In the genomic region with DNA sequence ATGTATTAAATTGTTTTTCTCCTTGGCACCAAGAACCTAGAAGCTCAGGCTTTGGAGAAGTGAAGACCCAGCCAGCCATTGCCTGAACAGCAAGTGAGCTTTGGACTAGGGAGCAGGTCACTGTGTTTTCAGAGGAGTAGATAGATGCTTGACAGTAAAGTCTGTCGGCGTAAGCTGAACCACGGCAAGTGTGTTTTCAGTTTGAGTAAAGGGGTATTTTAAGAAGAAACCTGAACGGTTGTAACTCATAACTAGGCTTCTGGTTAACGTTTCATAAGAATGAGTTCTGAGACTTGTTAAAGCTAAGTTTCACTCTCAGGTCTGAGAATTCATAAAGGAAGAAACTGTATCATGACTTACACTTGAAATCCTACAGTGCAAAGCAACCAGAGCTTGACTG, we compare ENCODE assay signal across 10 mouse cellular contexts. TPM values are rescaled to one million over a fixed set of nuclear protein-coding genes. Genes with fewer than 3 reads are reported as not detected.
DNase-seq lines count a peak whose midpoint lies in the region; ATAC-seq and TF ChIP-seq lines count a peak whose summit lies in the region.
"Had no signal": no experiment of that assay in that cellular context is flagged by ENCODE, and none has a peak within 500 bp of the region (broad histone marks: within the 10 kb centered on the region; RNA-seq: fewer than 3 reads in every experiment).

No protein-coding gene starts in this region.

- intact Hi-C loops in heart, postnatal 14 days (cut with DNase I), result loop anchor here (5.0 kb wide), 1 partner anchor 66 kb away; no protein-coding TSS in a partner anchor

- 77% methylated on average over 5 of the region's 5 CpGs for WGBS in heart, embryonic 10.5 days
- 65% methylated on average over 5 of the region's 5 CpGs for WGBS in liver, embryonic 16.5 days (ENCODE audit: insufficient replicate concordance)
- WGBS in heart, embryonic 16.5 days, result 63% methylated on average over 5 of the region's 5 CpGs
- 44% methylated on average over 5 of the region's 5 CpGs for WGBS in limb, embryonic 14.5 days

- no peaks in the 10 kb centered on the region for H3K9me3 ChIP-seq in heart, embryonic 10.5 days
- no peaks in the 10 kb centered on the region for H3K9me3 ChIP-seq in liver, embryonic 16.5 days (replicated peaks; ENCODE audit: control insufficient read depth, low read length)
- no peaks in the 10 kb centered on the region for H3K9me3 ChIP-seq in heart, embryonic 16.5 days (replicated peaks; ENCODE audit: control insufficient read depth, low read length)
- H3K9me3 ChIP-seq in limb, embryonic 14.5 days (ENCODE audit: control insufficient read depth, low read length), result no peaks in the 10 kb centered on the region

- peaks cover 8% of the 10 kb centered on the region for H3K27me3 ChIP-seq in heart, embryonic 10.5 days (ENCODE audit: insufficient read depth, poor library complexity, severe bottlenecking)
- peaks cover 31% of the 10 kb centered on the region for H3K27me3 ChIP-seq in liver, embryonic 16.5 days (ENCODE audit: control insufficient read depth, insufficient read depth, low read depth, low read length)
- H3K27me3 ChIP-seq in heart, embryonic 16.5 days (ENCODE audit: control insufficient read depth, insufficient read depth, low read length), result no peaks in the 10 kb centered on the region
- H3K27me3 ChIP-seq in limb, embryonic 14.5 days (ENCODE audit: control insufficient read depth, insufficient read depth, low read length), result peaks cover 7% of the 10 kb centered on the region

- no peak overlapping the region for H3K9ac ChIP-seq in liver, embryonic 16.5 days (ENCODE audit: low read depth, low read length)
- H3K9ac ChIP-seq in heart, embryonic 16.5 days (ENCODE audit: low read length), result no peak overlapping the region
- no peak overlapping the region for H3K9ac ChIP-seq in limb, embryonic 14.5 days (ENCODE audit: low read depth, low read length, severe bottlenecking)

- no peak for DNase-seq in heart, embryonic 10.5 days (ENCODE audit: low spot score)
- DNase-seq in heart, postnatal 14 days, result no peak
- no peak for DNase-seq in liver
- no peak for DNase-seq in limb, embryonic 14.5 days (ENCODE audit: low spot score)
- DNase-seq in adrenal gland, adult 8-10 months, result no peak
- DNase-seq in MN1 (ENCODE audit: low spot score), result no peak
- DNase-seq: cerebellum, adult 11-12 months had no signal

- H3K36me3 ChIP-seq in heart, embryonic 10.5 days, result no peaks in the 10 kb centered on the region
- H3K36me3 ChIP-seq in liver, embryonic 16.5 days (ENCODE audit: control insufficient read depth, insufficient read depth), result no peaks in the 10 kb centered on the region
- H3K36me3 ChIP-seq in heart, embryonic 16.5 days (ENCODE audit: control insufficient read depth, insufficient read depth), result no peaks in the 10 kb centered on the region
- H3K36me3 ChIP-seq in limb, embryonic 14.5 days (ENCODE audit: control insufficient read depth, insufficient read depth, low read length), result no peaks in the 10 kb centered on the region

- H3K4me2 ChIP-seq in liver, embryonic 16.5 days (ENCODE audit: low read depth, low read length), result 0 out of 2 replicates have a peak overlapping the region, but pooled peaks have one; percentile 97
- peak overlapping the region; percentile 95 for H3K4me2 ChIP-seq in heart, embryonic 16.5 days (ENCODE audit: low read depth, low read length)
- peak overlapping the region; percentile 15 for H3K4me2 ChIP-seq in limb, embryonic 14.5 days (replicated peaks; ENCODE audit: low read depth, low read length, severe bottlenecking)

- no peak overlapping the region for H3K27ac ChIP-seq in heart, embryonic 10.5 days
- H3K27ac ChIP-seq in liver, embryonic 16.5 days (ENCODE audit: low read length), result no peak overlapping the region
- H3K27ac ChIP-seq in heart, embryonic 16.5 days (ENCODE audit: low read length), result no peak overlapping the region
- H3K27ac ChIP-seq in limb, embryonic 14.5 days (replicated peaks; ENCODE audit: low read depth, low read length), result no peak overlapping the region

- no peak for TF ChIP-seq POLR2A in limb, embryonic 14.5 days (IDR thresholded peaks at IDR 0.05; ENCODE audit: borderline replicate concordance, extremely low read depth, insufficient read depth, insufficient read length)

- peaks cover 7% of the 10 kb centered on the region for H3K4me1 ChIP-seq in heart, embryonic 10.5 days
- H3K4me1 ChIP-seq in liver, embryonic 16.5 days (ENCODE audit: control insufficient read depth, low read depth, low read length), result peaks cover 10% of the 10 kb centered on the region
- peaks cover 27% of the 10 kb centered on the region for H3K4me1 ChIP-seq in heart, embryonic 16.5 days (ENCODE audit: control insufficient read depth, insufficient read depth, low read length)
- H3K4me1 ChIP-seq in limb, embryonic 14.5 days (ENCODE audit: control insufficient read depth, insufficient read depth, low read length), result peaks cover 8% of the 10 kb centered on the region; the same call in 1 of the 2 replicates

- H3K4me3 ChIP-seq in heart, embryonic 10.5 days, result peak overlapping the region; percentile 94; the same call in 1 of the 2 replicates
- H3K4me3 ChIP-seq in liver, embryonic 16.5 days (ENCODE audit: low read depth, low read length), result no peak overlapping the region
- H3K4me3 ChIP-seq in heart, embryonic 16.5 days (ENCODE audit: low read length), result peak overlapping the region; percentile 27
- H3K4me3 ChIP-seq in limb, embryonic 14.5 days (replicated peaks; ENCODE audit: low read length), result no peak overlapping the region
- H3K4me3 ChIP-seq: erythroblast, embryonic 14.5 days had no signal

- no peak for ATAC-seq in liver, embryonic 16.5 days (ENCODE audit: low read depth)
- no peak for ATAC-seq in heart, embryonic 16.5 days (replicated peaks; ENCODE audit: extremely low read depth, insufficient read depth, low FRiP score)
- ATAC-seq in limb, embryonic 14.5 days (ENCODE audit: low FRiP score, low read depth), result no peak

RNA-seq across cellular contexts. Expression of gene Foxo1, which starts 3.2 kb away (rescaled TPM):
- polyA plus RNA-seq in heart, embryonic 10.5 days (2016; fragmentation: Nextera tagmentation; extraction: Ambion mirVana), result 4.8 and 5.3 TPM in 2 replicates
- 10 to 100 TPM; 13.6 to 15.7 TPM for total RNA-seq in heart, postnatal 14 days (2021)
- 1.5 and 2.2 TPM in 2 replicates for polyA plus RNA-seq in liver, embryonic 16.5 days (2015; fragmentation: Nextera tagmentation; extraction: Ambion mirVana)
- 4.9 and 5.1 TPM in 2 replicates for polyA plus RNA-seq in heart, embryonic 16.5 days (2015; fragmentation: Nextera tagmentation; extraction: Ambion mirVana)
- 7.6 and 9.3 TPM in 2 replicates for polyA plus RNA-seq in limb, embryonic 14.5 days (2012; rRNA removed)
- 7.0 and 8.5 TPM in 2 replicates for polyA plus RNA-seq in limb, embryonic 14.5 days (2014; fragmentation: Nextera tagmentation; extraction: Ambion mirVana)
- 10 to 100 TPM; 21.2 to 23.6 (median 22.5) TPM for total RNA-seq in adrenal gland, adult 8-10 months (2022)

Comparison
In these comparisons a context has a peak if more than half of its experiments do, and no peak if none do; other contexts are left out.
1. H3K4me3 ChIP-seq: peak in heart, embryonic 10.5 days (single experiment) and heart, embryonic 16.5 days (single experiment); none in liver, embryonic 16.5 days (single experiment) and limb, embryonic 14.5 days (single experiment).
2. H3K4me2 ChIP-seq: peak in every context shown above with its lines; median percentile 97 in liver, embryonic 16.5 days; 95 in heart, embryonic 16.5 days; 15 in limb, embryonic 14.5 days.